Mouse (Mus musculus) embryo, embryonic 11 days (tissue): ENCODE measurements around the gene Fam173a.

Experiments used
- DNase-seq: peaks from one replicate; pipeline ENCODE4 v3.0.0-alpha.2; 2015

Gene Fam173a

GRCm38 (mm10) chr17:25792615-25793014 lies at the start of gene Fam173a:
TSS of gene Fam173a (minus strand) at chr17:25792901.
- peak; percentile 82 for DNase-seq

GRCm38 (mm10) chr17:25841117-25841880 lies 48.6 kb upstream of the Fam173a start, which contains the start of gene Gm20683:
TSS of gene Gm20683 (minus strand) at chr17:25841763.
- no peak for DNase-seq

GRCm38 (mm10) chr17:25840519-25840918 lies 47.8 kb upstream of the Fam173a start:
- no peak for DNase-seq

GRCm38 (mm10) chr17:25839455-25840235 lies 46.9 kb upstream of the Fam173a start:
- DNase-seq, result no peak

DNA sequence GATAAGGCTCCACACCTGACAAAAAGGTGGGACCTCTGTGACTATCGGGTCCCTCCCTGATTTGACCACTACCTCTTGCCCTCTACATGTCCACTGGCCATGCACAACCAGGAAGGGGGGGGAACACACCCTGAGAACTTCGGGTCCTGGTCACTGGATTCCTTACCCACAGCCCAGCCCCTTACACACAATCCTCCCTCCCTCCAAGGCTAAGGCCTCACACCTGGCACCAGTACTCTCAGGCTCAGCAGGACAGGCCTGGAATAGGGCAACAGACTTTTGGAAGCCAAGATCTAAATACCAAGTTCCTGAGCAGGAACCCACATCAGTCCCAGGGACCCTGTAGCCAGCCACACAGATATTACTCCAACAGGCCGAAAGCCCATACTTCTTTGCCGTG lies 46.2 kb upstream of the Fam173a start:
- DNase-seq, result no peak

GRCm38 (mm10) chr17:25837533-25837932 lies 44.8 kb upstream of the Fam173a start:
- peak; percentile 38 for DNase-seq

DNA sequence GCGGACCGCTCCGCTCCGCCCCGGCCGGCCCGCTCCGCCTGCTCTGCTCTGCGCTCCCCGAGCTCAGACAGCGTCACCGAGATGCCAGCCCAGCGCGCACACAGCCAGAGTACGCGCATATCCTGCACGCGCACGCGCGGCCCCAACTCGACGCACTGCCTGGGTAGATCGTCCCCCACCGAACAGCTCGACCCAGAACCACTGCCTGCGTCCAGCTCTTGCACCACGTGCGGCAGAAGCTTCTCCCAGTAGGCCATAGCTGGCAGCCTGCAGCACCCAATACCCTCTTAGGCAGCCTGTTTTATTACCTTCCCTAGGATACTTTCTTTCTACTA lies 44.3 kb upstream of the Fam173a start, which contains the start of gene Rhbdl1:
Rhbdl1 (minus strand) TSS at position 220 of the 335 bp plus-strand sequence.
- DNase-seq, result peak; percentile 80

DNA sequence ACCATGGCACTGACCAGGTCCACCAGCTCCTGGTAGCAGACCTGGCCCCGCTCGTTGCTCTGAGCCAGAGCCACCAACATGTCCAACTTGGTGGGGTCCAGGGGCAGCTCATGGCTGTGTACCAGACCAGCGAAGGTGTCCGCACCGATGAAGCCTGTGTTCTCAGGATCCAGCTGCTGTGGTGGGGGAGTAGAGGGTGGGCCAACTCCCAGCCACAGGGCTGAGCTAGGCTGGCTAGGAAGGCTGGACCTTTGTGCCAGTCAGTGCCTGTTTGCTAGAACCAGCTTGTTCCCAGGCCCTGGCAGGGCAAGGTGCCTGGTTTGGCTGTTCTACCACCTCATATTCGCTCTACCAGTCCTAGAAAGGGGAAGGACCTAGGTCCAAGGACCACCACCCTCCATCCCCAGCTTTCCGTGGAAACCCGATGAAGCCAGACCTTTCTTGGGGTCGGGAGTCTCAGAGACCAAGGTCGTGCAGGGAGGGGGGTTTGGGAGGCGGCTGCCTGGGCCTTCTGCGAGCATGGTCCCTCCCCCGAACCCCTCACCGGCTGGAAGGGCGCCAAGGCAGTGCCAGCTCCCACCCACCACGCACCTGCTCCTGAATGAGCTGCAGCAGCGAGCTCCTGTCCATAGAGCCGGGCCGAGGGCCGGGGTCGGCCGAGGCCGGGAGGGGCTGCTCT lies 43.8 kb upstream of the Fam173a start:
- DNase-seq, result no peak

DNA sequence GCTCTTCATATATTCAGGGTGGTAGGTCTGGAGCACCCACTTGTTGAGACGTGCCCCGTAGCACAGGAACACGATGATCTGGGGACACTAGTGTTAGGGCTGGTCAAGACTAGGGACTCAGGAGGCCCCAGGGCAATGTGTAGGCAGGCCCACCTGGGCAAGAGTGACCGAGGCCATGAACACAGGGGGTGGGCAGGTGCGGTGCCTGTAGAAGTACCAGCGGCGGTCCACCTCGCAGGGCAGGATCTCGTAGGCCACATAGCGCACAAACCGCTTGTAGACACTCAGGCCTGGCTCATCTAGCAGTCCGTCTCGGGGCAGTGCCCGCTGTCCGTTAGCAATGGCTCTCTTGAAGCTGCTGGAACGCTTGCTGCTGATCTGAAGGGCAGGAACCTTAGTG lies 43.1 kb upstream of the Fam173a start:
- no peak for DNase-seq

GRCm38 (mm10) chr17:25835301-25835700 lies 42.6 kb upstream of the Fam173a start:
- DNase-seq, result no peak

DNA sequence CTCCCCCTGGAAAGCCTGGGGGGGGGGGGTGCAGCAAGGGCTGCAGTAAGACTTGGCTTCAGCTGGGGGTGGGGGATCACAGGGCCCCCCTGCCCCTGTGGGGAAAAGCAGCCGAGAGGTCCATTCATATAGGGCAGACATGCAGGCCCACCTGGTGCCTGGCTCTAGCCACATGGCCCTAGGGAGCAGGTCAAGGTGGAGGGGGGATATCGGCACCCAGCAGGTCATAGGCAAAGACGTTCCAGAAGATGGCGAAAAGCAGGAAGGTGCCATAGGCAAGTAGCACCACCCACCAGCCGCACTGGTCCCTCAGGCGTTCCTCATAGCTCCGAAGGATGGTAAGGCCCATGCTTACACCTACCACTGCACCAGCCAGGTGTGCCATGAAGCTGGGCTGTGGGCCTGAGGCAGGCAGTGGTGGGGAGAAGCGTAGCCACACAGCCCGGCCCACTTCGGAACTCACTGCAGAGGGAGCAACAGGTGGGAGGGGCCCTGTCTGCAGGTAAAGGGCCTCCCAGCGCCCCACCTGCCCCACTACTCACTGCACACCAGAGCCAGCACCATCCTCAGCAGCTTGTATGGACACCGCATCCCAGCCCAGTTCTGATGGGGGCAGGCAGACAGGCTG lies 42.0 kb upstream of the Fam173a start:
- no peak for DNase-seq

DNA sequence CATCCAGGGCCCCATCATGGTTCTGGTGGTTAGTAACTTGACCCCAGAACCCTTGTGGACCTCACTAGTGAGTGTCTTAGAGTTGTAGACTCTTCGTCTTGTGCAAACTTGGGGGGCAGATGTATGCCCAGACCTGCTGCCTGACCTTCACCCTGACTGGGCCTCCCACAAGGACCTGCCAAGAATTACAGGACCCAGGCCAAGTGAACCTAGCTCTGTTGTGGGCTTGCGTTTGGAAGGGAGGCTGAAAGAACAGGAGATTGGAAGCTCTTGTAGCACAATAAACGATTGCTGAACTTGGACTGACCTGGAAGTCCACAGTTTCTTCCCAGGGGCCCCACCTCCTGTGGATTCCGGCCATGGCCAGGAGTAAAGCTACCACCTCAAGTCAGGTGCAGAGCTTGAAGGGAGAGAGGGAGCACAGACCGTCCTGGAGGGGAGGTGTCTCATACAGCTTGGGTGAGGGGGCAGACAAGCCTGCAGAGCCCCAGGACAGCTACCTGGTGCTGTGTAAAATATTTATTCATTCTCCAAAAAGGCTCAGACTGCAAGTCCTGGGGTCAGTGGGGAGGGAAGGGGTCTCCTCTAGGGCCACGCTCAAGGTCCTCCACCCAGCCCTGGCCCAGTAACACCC lies 41.4 kb upstream of the Fam173a start:
- DNase-seq, result no peak

DNA sequence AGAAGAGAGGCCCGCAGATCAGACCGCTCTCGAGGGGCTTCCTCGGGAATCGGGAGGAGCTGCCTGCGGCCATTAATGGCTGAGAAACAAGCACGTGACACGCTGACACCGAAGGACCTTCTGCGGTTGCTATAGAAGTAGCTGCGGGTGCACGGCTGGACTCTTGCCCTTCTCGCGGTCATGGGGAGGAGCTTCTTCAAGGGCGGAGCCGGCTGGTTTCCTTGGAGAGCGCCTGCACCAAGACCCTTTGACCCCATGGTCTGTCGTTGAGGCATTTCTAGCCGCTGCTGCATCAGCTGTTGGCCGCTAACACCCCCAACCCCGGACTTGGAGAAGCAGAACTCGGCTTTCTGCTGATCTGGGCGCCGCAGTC lies 40.6 kb upstream of the Fam173a start, which contains the start of gene Stub1:
Stub1 (minus strand) TSS at position 114 of the 373 bp plus-strand sequence.
- DNase-seq, result peak; percentile 96

GRCm38 (mm10) chr17:25832436-25833290 lies 40.0 kb upstream of the Fam173a start:
- DNase-seq, result peak; percentile 100

GRCm38 (mm10) chr17:25831451-25832281 lies 39.0 kb upstream of the Fam173a start:
- DNase-seq, result no peak

DNA sequence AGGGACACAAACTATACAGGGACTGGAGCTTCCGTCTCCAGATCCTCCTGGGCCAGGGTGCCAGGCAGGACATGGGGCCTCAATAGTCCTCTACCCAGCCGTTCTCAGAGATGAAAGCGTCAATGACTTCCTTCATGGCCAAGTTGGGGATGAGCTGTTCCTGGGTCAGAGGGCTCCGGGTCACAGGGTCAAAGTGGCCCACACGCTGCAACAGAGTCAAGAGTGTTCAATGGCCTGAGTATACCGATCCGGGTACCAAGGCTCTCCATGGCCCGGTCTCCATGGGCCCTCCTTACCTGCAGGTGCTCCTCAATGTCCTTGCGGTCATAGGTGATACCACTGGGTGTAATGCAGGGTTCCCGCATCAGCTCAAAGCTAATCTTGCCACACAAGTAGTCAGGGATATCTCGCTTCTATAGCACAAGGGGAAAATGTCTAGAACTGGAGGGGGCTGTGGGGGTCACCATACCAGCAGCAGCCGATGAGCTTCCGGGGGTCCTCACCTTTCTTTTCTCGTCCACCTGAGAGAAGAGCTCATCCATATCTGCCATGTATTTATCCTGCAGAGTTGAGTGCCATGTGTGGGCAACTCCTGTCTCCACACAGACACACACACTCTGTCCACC lies 38.2 kb upstream of the Fam173a start:
- no peak for DNase-seq

GRCm38 (mm10) chr17:25830200-25830753 lies 37.6 kb upstream of the Fam173a start:
- DNase-seq, result no peak

DNA sequence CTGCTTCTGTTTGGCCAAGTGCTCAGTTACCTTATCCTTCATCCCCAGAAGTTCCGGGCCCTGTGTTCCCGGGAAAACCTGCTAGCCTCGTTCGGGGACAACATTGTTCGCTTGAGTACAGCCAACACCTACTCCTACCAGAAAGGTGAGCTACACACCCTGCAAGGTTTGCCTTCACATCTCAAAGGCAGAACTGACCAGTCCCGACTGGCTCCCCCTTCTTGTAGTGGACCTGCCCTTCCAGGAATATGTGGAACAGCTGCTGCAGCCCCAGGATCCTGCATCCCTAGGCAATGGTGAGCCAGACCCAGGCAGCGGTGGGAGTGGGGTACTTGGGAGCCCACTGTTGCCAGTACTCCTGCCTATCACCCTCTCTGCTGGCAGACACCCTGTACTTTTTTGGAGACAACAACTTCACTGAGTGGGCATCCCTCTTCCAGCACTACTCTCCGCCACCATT lies 36.9 kb upstream of the Fam173a start:
- peak; percentile 6 for DNase-seq

DNA sequence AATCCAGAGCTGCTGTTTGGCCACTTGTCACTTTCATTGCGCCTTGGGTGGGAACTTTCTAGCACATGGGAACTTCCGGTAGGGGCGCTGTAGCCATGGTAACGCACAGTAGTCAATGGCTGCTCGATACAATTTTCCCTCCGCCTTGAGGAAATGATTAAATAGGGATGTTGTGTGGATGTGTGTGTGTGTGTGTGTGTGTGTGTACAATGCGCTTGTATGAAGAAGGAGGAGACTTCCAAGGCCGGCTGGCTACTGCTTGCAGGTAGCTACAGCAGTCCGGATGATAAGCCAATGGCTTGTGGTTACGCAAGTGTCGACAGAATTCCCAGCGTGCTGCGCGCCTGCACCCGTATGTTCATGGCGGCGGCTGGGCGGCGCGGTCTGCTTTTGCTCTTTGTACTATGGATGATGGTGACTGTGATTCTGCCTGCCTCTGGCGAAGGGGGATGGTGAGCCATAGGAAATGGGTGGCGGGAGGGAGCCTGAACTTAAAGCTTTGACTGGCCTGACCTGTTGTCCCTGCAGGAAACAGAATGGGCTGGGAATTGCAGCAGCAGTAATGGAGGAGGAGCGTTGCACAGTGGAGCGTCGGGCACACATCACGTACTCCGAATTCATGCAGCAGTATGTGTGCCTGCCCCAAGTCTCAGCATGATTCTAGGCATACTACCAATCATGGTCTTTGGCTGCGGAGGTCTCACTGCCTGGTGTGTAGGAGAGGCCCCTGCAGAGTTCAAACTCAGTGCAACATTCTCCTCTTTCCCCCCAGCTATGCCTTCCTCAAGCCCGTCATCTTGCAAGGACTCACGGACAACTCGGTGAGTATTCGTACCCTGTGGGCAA lies 36.2 kb upstream of the Fam173a start, which contains the start of gene Jmjd8:
Jmjd8 (plus strand) TSS at position 156 of the 846 bp plus-strand sequence.
- peak; percentile 91 for DNase-seq
